Mouse (Mus musculus): Measurements from ENCODE around the gene Mrpl49.

DNA sequence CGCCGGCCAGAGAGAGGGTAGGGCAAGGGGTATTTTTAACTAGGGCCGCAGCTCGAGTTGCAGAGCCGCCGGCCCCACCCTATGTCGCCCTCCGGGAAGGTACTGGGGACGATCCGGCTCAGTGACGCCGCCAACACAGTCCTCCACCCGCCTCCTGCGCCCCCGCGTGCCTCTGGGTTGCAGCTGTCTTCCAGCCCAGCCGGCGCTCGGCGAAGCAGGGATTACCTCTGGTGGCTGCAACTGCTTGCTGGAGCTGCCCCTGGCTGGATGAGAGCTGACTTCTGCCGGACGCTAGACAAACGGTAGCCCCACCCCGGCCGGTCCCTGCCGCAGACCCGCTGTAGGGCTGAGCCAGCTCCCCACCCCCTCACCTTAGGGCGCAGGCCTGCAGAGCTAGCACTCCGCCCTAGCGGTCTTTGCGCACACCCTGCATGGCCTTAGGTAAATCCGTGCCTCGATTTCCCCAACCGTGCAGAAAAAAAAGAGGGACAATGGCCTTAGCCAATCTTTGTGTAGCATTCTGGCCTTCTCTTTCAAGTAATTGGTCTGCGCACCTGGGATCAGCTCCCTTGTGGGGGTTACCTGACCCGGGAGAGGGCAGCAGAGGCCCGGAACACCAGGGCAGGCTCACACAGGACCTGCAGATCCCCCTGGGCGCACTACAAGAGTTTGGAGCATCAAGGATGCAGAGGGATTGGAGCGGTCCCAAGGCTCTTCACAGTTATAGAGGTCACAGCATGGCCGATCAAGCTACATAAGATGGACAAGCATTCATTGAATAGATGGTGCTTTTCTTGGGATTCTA is 41.9 kb downstream of the Mrpl49 start, which contains the start of gene Capn1:
- no peak for TF ChIP-seq CTCF (IDR thresholded peaks at IDR 0.05; ENCODE audit: extremely low read depth, insufficient read depth, low read length)
- no peak for TF ChIP-seq POLR2A (IDR thresholded peaks at IDR 0.05; ENCODE audit: extremely low read depth, insufficient read depth, low read length)

Measured in cortical plate, adult 2 months (tissue).